Mouse (Mus musculus): Measurements from ENCODE around the gene Trim80. TPM values are rescaled to one million over a fixed set of nuclear protein-coding genes. Genes with fewer than 3 reads are reported as not detected.
"Not testable (repeated sequence)": the region's sequence is repeated elsewhere in the genome, so short reads cannot be mapped to it uniquely, and the experiment has no call there.

The Trim80 gene
- polyA plus RNA-seq, 1 experiment from 2014 or later, result 0.26 TPM

GRCm38 (mm10) chr11:115463397-115463796 lies 23.1 kb downstream of the Trim80 start:
- Histone ChIP-seq H3K36me3 (ENCODE audit: control insufficient read depth, insufficient read depth, low read length) (no peaks in the 10 kb centered on the region), H3K27me3 (ENCODE audit: control insufficient read depth, insufficient read depth, low read length) (no peaks in the 10 kb centered on the region), H3K27ac (ENCODE audit: low read length) (0 out of 2 replicates have a peak overlapping the region, but pooled peaks have one; percentile 13), H3K4me2 (ENCODE audit: low read depth, low read length) (no peak overlapping the region), H3K4me1 (ENCODE audit: control insufficient read depth, insufficient read depth, low read length) (peaks cover 6% of the 10 kb centered on the region; the same call in 1 of the 2 replicates), H3K9me3 (replicated peaks; ENCODE audit: control insufficient read depth, low read length) (no peaks in the 10 kb centered on the region), H3K4me3 (replicated peaks; ENCODE audit: low read length) (no peak overlapping the region), H3K9ac (ENCODE audit: low read length) (no peak overlapping the region; the same call in 1 of the 2 replicates)
- peak; percentile 71 for ATAC-seq (ENCODE audit: insufficient read depth, low FRiP score)
- 53% methylated on average over 11 of the region's 11 CpGs for WGBS

DNA sequence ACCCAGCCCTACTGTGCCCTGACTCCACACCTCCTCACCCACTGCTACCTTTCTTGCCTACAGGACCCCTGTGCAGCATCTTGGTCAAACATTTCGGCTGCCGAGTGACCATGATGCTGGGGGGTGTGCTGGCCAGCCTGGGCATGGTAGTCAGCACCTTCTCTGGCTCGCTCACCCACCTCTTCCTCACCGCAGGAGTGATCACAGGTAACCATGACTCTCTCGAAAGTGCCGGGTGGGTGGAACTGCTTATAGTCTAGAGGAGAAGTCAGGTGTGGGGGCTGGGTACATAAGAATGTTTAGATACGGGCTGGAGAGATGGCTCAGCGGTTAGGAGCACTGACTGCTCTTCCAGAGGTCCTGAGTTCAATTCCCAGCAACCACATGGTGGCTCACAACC lies 24.5 kb downstream of the Trim80 start:
- no peak overlapping the region for H3K4me2 ChIP-seq (ENCODE audit: low read depth, low read length)
- H3K4me3 ChIP-seq (replicated peaks; ENCODE audit: low read length), result no peak overlapping the region
- H3K9ac ChIP-seq (ENCODE audit: low read length), result no peak overlapping the region
- no peaks in the 10 kb centered on the region for H3K27me3 ChIP-seq (ENCODE audit: control insufficient read depth, insufficient read depth, low read length)
- H3K36me3 ChIP-seq (ENCODE audit: control insufficient read depth, insufficient read depth, low read length), result no peaks in the 10 kb centered on the region
- ATAC-seq (ENCODE audit: insufficient read depth, low FRiP score), result no peak
- H3K9me3 ChIP-seq (replicated peaks; ENCODE audit: control insufficient read depth, low read length), result no peaks in the 10 kb centered on the region
- peaks cover 6% of the 10 kb centered on the region; the same call in 1 of the 2 replicates for H3K4me1 ChIP-seq (ENCODE audit: control insufficient read depth, insufficient read depth, low read length)
- 84% methylated on average over 8 of the region's 8 CpGs for WGBS
- H3K27ac ChIP-seq (ENCODE audit: low read length), result no peak overlapping the region

- 34% methylated on average over 4 of the region's 4 CpGs for WGBS
- H3K4me1 ChIP-seq (ENCODE audit: control insufficient read depth, insufficient read depth, low read length), result peaks cover 6% of the 10 kb centered on the region; the same call in 1 of the 2 replicates
- no peak overlapping the region for H3K27ac ChIP-seq (ENCODE audit: low read length)
- H3K9ac ChIP-seq (ENCODE audit: low read length), result no peak overlapping the region
- no peak overlapping the region for H3K4me2 ChIP-seq (ENCODE audit: low read depth, low read length)
- H3K27me3 ChIP-seq (ENCODE audit: control insufficient read depth, insufficient read depth, low read length), result no peaks in the 10 kb centered on the region
- no peaks in the 10 kb centered on the region for H3K36me3 ChIP-seq (ENCODE audit: control insufficient read depth, insufficient read depth, low read length)
- H3K9me3 ChIP-seq (replicated peaks; ENCODE audit: control insufficient read depth, low read length), result no peaks in the 10 kb centered on the region
- no peak for ATAC-seq (ENCODE audit: insufficient read depth, low FRiP score)
- no peak overlapping the region for H3K4me3 ChIP-seq (replicated peaks; ENCODE audit: low read length)
Observed at GRCm38 (mm10) chr11:115467217-115467618, 26.9 kb downstream of the Trim80 start.

DNA sequence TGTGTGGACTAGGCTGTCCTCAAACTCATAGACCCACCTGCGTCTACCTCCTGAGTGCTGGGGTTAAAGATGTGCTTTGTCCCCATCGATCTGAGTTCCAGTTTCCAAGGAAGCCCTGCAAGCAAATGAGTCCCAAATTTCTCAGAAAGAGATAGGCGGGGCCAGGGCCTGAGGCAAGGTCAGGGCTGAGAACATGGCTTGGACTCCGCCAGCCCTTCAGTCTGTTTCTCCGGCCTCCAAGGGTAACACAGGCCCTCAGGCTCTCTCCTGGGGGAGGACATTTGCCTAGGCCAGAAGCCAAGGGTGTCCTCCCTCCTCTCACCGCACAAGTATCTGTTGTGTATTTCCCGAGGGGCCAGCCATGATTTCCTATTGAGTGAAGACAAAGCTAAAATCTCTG lies 31.8 kb downstream of the Trim80 start:
- no peak for ATAC-seq (ENCODE audit: insufficient read depth, low FRiP score)
- H3K4me2 ChIP-seq (ENCODE audit: low read depth, low read length), result no peak overlapping the region
- peaks cover 25% of the 10 kb centered on the region for H3K4me1 ChIP-seq (ENCODE audit: control insufficient read depth, insufficient read depth, low read length)
- no peaks in the 10 kb centered on the region for H3K27me3 ChIP-seq (ENCODE audit: control insufficient read depth, insufficient read depth, low read length)
- no peak overlapping the region for H3K27ac ChIP-seq (ENCODE audit: low read length)
- no peak overlapping the region for H3K9ac ChIP-seq (ENCODE audit: low read length)
- 84% methylated on average over 7 of the region's 7 CpGs for WGBS
- no peak overlapping the region for H3K4me3 ChIP-seq (replicated peaks; ENCODE audit: low read length)
- no peaks in the 10 kb centered on the region for H3K36me3 ChIP-seq (ENCODE audit: control insufficient read depth, insufficient read depth, low read length)
- H3K9me3 ChIP-seq (replicated peaks; ENCODE audit: control insufficient read depth, low read length), result no peaks in the 10 kb centered on the region

- peak overlapping the region; percentile 57; the same call in 1 of the 2 replicates for H3K27ac ChIP-seq (ENCODE audit: low read length)
- 0 out of 2 replicates have a peak overlapping the region, but pooled peaks have one; percentile 13 for H3K9ac ChIP-seq (ENCODE audit: low read length)
- H3K9me3 ChIP-seq (replicated peaks; ENCODE audit: control insufficient read depth, low read length), result no peaks in the 10 kb centered on the region
- H3K27me3 ChIP-seq (ENCODE audit: control insufficient read depth, insufficient read depth, low read length), result no peaks in the 10 kb centered on the region
- WGBS, result 17% methylated on average over 15 of the region's 15 CpGs
- peaks cover 25% of the 10 kb centered on the region for H3K4me1 ChIP-seq (ENCODE audit: control insufficient read depth, insufficient read depth, low read length)
- ATAC-seq (ENCODE audit: insufficient read depth, low FRiP score), result peak; percentile 31; the same call in 1 of the 2 replicates
- no peaks in the 10 kb centered on the region for H3K36me3 ChIP-seq (ENCODE audit: control insufficient read depth, insufficient read depth, low read length)
- H3K4me3 ChIP-seq (replicated peaks; ENCODE audit: low read length), result no peak overlapping the region
- no peak overlapping the region for H3K4me2 ChIP-seq (ENCODE audit: low read depth, low read length)
Observed at GRCm38 (mm10) chr11:115473626-115474275, 33.4 kb downstream of the Trim80 start.

GRCm38 (mm10) chr11:115475025-115475757 lies 34.8 kb downstream of the Trim80 start, which contains the start of gene Armc7:
Armc7 (plus strand) TSS chr11:115475667.
- ATAC-seq (ENCODE audit: insufficient read depth, low FRiP score), result peak; percentile 96
- no peaks in the 10 kb centered on the region for H3K36me3 ChIP-seq (ENCODE audit: control insufficient read depth, insufficient read depth, low read length)
- H3K4me1 ChIP-seq (ENCODE audit: control insufficient read depth, insufficient read depth, low read length), result peaks cover 25% of the 10 kb centered on the region
- under 1% methylated on average over 26 of the region's 26 CpGs for WGBS
- H3K4me3 ChIP-seq (replicated peaks; ENCODE audit: low read length), result peak within 1 kb of the TSS; percentile 78
- peak within 1 kb of the TSS; percentile 73 for H3K9ac ChIP-seq (ENCODE audit: low read length)
- no peaks in the 10 kb centered on the region for H3K27me3 ChIP-seq (ENCODE audit: control insufficient read depth, insufficient read depth, low read length)
- H3K4me2 ChIP-seq (ENCODE audit: low read depth, low read length), result peak within 1 kb of the TSS; percentile 81
- no peaks in the 10 kb centered on the region for H3K9me3 ChIP-seq (replicated peaks; ENCODE audit: control insufficient read depth, low read length)
- H3K27ac ChIP-seq (ENCODE audit: low read length), result peak within 1 kb of the TSS; percentile 65

DNA sequence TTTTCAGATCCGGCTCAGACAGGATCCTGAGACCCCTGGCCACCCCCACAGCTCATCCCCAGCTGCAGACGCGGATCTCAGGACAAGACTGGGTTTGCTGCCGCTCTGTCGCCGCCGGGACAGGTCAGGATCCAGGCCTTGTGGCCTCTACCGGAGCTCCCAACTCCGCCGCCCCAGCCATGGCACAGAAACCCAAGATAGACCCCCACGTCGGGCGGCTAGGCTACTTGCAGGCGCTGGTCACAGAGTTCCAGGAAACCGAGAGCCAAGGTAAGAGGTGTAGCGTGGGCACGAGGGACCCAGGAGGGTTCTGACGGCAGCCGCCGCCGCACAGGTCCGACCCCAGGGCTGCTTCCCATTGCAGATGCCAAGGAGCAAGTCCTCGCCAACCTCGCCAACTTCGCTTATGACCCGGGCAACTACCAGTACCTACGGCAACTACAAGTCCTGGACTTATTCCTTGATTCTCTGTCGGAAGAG lies 35.5 kb downstream of the Trim80 start:
- Histone ChIP-seq H3K9ac (ENCODE audit: low read length) (peak overlapping the region; percentile 73), H3K27ac (ENCODE audit: low read length) (no peak overlapping the region), H3K4me1 (ENCODE audit: control insufficient read depth, insufficient read depth, low read length) (peaks cover 25% of the 10 kb centered on the region), H3K27me3 (ENCODE audit: control insufficient read depth, insufficient read depth, low read length) (no peaks in the 10 kb centered on the region), H3K36me3 (ENCODE audit: control insufficient read depth, insufficient read depth, low read length) (no peaks in the 10 kb centered on the region), H3K9me3 (replicated peaks; ENCODE audit: control insufficient read depth, low read length) (no peaks in the 10 kb centered on the region), H3K4me2 (ENCODE audit: low read depth, low read length) (peak overlapping the region; percentile 81), H3K4me3 (replicated peaks; ENCODE audit: low read length) (peak overlapping the region; percentile 78)
- 3% methylated on average over 28 of the region's 28 CpGs for WGBS
- ATAC-seq (ENCODE audit: insufficient read depth, low FRiP score), result peak; percentile 9; the same call in 1 of the 2 replicates

DNA sequence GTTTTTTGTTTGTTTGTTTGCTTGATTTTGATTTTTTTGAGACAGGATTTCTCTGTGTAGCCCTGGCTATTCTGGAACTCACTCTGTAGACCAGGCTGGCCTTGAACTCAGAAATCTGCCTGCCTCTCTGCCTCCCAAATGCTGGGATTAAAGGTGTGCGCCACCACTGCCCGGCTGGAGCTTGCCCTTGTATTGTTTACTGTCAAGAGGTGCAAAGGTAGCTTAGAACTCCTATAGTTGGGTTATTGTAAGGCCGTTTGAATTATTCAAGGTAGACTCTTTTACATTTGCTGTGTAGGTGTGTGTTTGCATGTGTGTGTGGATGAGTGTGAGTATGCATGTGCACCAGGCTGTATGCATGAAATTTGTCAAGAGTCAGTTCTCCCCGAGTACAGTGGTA lies 36.3 kb downstream of the Trim80 start:
- not testable (repeated sequence) for ATAC-seq (ENCODE audit: insufficient read depth, low FRiP score); H3K36me3 ChIP-seq (ENCODE audit: control insufficient read depth, insufficient read depth, low read length); H3K27me3 ChIP-seq (ENCODE audit: control insufficient read depth, insufficient read depth, low read length); H3K27ac ChIP-seq (ENCODE audit: low read length); H3K9me3 ChIP-seq (replicated peaks; ENCODE audit: control insufficient read depth, low read length); H3K9ac ChIP-seq (ENCODE audit: low read length)
- H3K4me1 ChIP-seq (ENCODE audit: control insufficient read depth, insufficient read depth, low read length), result peaks cover 25% of the 10 kb centered on the region
- H3K4me2 ChIP-seq (ENCODE audit: low read depth, low read length), result peak overlapping the region; percentile 81
- 73% methylated on average over 4 of the region's 4 CpGs for WGBS
- peak overlapping the region; percentile 78; the same call in 1 of the 2 replicates for H3K4me3 ChIP-seq (replicated peaks; ENCODE audit: low read length)

- not testable (repeated sequence) for H3K4me2 ChIP-seq (ENCODE audit: low read depth, low read length); H3K27me3 ChIP-seq (ENCODE audit: control insufficient read depth, insufficient read depth, low read length); H3K27ac ChIP-seq (ENCODE audit: low read length); H3K9ac ChIP-seq (ENCODE audit: low read length); H3K36me3 ChIP-seq (ENCODE audit: control insufficient read depth, insufficient read depth, low read length); H3K4me3 ChIP-seq (replicated peaks; ENCODE audit: low read length); ATAC-seq (ENCODE audit: insufficient read depth, low FRiP score); H3K9me3 ChIP-seq (replicated peaks; ENCODE audit: control insufficient read depth, low read length)
- 80% methylated on average over 7 of the region's 7 CpGs for WGBS
- peaks cover 25% of the 10 kb centered on the region for H3K4me1 ChIP-seq (ENCODE audit: control insufficient read depth, insufficient read depth, low read length)
Observed at GRCm38 (mm10) chr11:115477388-115477787, 37.0 kb downstream of the Trim80 start.

Data from stomach, embryonic 16.5 days (tissue).